Mouse (Mus musculus): ENCODE results near the gene Smtn.

Smtn gene

GRCm38 (mm10) chr11:3578050-3578725 is 37.8 kb upstream of the Smtn start:
- Histone ChIP-seq H3K9me3 (ENCODE audit: low read length) (no peaks in the 10 kb centered on the region), H3K4me1 (replicated peaks; ENCODE audit: low read depth, low read length) (peaks cover 37% of the 10 kb centered on the region), H3K27me3 (ENCODE audit: insufficient read depth, low read length) (no peaks in the 10 kb centered on the region; the same call in 1 of the 2 replicates), H3K4me3 (replicated peaks; ENCODE audit: low read length) (no peak overlapping the region), H3K36me3 (ENCODE audit: insufficient read depth, low read length) (no peaks in the 10 kb centered on the region)
- TF ChIP-seq CTCF (conservative IDR thresholded peaks at IDR 0.05; ENCODE audit: low read length) (no peak), NANOG (IDR thresholded peaks at IDR 0.05; ENCODE audit: borderline replicate concordance, low read length) (no peak), POU5F1 (IDR thresholded peaks at IDR 0.05; ENCODE audit: borderline replicate concordance, low read length) (no peak)

- H3K27me3 ChIP-seq (ENCODE audit: insufficient read depth, low read length), result no peaks in the 10 kb centered on the region; the same call in 1 of the 2 replicates
- no peak overlapping the region for H3K4me3 ChIP-seq (replicated peaks; ENCODE audit: low read length)
- no peak for TF ChIP-seq POU5F1 (IDR thresholded peaks at IDR 0.05; ENCODE audit: borderline replicate concordance, low read length)
- no peak for TF ChIP-seq CTCF (conservative IDR thresholded peaks at IDR 0.05; ENCODE audit: low read length)
- no peak for TF ChIP-seq NANOG (IDR thresholded peaks at IDR 0.05; ENCODE audit: borderline replicate concordance, low read length)
- H3K9me3 ChIP-seq (ENCODE audit: low read length), result no peaks in the 10 kb centered on the region
- H3K36me3 ChIP-seq (ENCODE audit: insufficient read depth, low read length), result no peaks in the 10 kb centered on the region
- H3K4me1 ChIP-seq (replicated peaks; ENCODE audit: low read depth, low read length), result peaks cover 54% of the 10 kb centered on the region
These were observed 34.8 kb upstream of the Smtn start for GRCm38 (mm10) chr11:3575238-3575637.

- no peaks in the 10 kb centered on the region for H3K27me3 ChIP-seq (ENCODE audit: insufficient read depth, low read length)
- no peaks in the 10 kb centered on the region for H3K36me3 ChIP-seq (ENCODE audit: insufficient read depth, low read length)
- H3K4me1 ChIP-seq (replicated peaks; ENCODE audit: low read depth, low read length), result peaks cover 49% of the 10 kb centered on the region
- H3K4me3 ChIP-seq (replicated peaks; ENCODE audit: low read length), result no peak overlapping the region
- H3K9me3 ChIP-seq (ENCODE audit: low read length), result no peaks in the 10 kb centered on the region
- no peak for TF ChIP-seq CTCF (conservative IDR thresholded peaks at IDR 0.05; ENCODE audit: low read length)
- no peak for TF ChIP-seq POU5F1 (IDR thresholded peaks at IDR 0.05; ENCODE audit: borderline replicate concordance, low read length)
- TF ChIP-seq NANOG (IDR thresholded peaks at IDR 0.05; ENCODE audit: borderline replicate concordance, low read length), result no peak
These were observed 32.7 kb upstream of the Smtn start for GRCm38 (mm10) chr11:3573092-3573491.

- Histone ChIP-seq H3K4me1 (replicated peaks; ENCODE audit: low read depth, low read length) (peaks cover 41% of the 10 kb centered on the region), H3K27me3 (ENCODE audit: insufficient read depth, low read length) (no peaks in the 10 kb centered on the region), H3K9me3 (ENCODE audit: low read length) (peaks cover under 1% of the 10 kb centered on the region; the same call in 1 of the 2 replicates), H3K36me3 (ENCODE audit: insufficient read depth, low read length) (no peaks in the 10 kb centered on the region), H3K4me3 (replicated peaks; ENCODE audit: low read length) (no peak overlapping the region)
- TF ChIP-seq POU5F1 (IDR thresholded peaks at IDR 0.05; ENCODE audit: borderline replicate concordance, low read length) (no peak), CTCF (conservative IDR thresholded peaks at IDR 0.05; ENCODE audit: low read length) (no peak), NANOG (IDR thresholded peaks at IDR 0.05; ENCODE audit: borderline replicate concordance, low read length) (no peak)
These were observed 31.8 kb upstream of the Smtn start for GRCm38 (mm10) chr11:3572181-3572580.

- TF ChIP-seq NANOG (IDR thresholded peaks at IDR 0.05; ENCODE audit: borderline replicate concordance, low read length) (no peak), CTCF (conservative IDR thresholded peaks at IDR 0.05; ENCODE audit: low read length) (no peak), POU5F1 (IDR thresholded peaks at IDR 0.05; ENCODE audit: borderline replicate concordance, low read length) (no peak)
- Histone ChIP-seq H3K36me3 (ENCODE audit: insufficient read depth, low read length) (no peaks in the 10 kb centered on the region), H3K9me3 (ENCODE audit: low read length) (peaks cover 8% of the 10 kb centered on the region; the same call in 1 of the 2 replicates), H3K4me3 (replicated peaks; ENCODE audit: low read length) (no peak overlapping the region), H3K27me3 (ENCODE audit: insufficient read depth, low read length) (no peaks in the 10 kb centered on the region), H3K4me1 (replicated peaks; ENCODE audit: low read depth, low read length) (peaks cover 36% of the 10 kb centered on the region)
These were observed 29.9 kb upstream of the Smtn start for GRCm38 (mm10) chr11:3570321-3570720.

- Histone ChIP-seq H3K4me1 (replicated peaks; ENCODE audit: low read depth, low read length) (peaks cover 14% of the 10 kb centered on the region), H3K9me3 (ENCODE audit: low read length) (peaks cover 8% of the 10 kb centered on the region; the same call in 1 of the 2 replicates), H3K36me3 (ENCODE audit: insufficient read depth, low read length) (no peaks in the 10 kb centered on the region), H3K27me3 (ENCODE audit: insufficient read depth, low read length) (no peaks in the 10 kb centered on the region), H3K4me3 (replicated peaks; ENCODE audit: low read length) (no peak overlapping the region)
- no peak for TF ChIP-seq NANOG (IDR thresholded peaks at IDR 0.05; ENCODE audit: borderline replicate concordance, low read length)
- TF ChIP-seq CTCF (conservative IDR thresholded peaks at IDR 0.05; ENCODE audit: low read length), result no peak
- no peak for TF ChIP-seq POU5F1 (IDR thresholded peaks at IDR 0.05; ENCODE audit: borderline replicate concordance, low read length)
These were observed 27.5 kb upstream of the Smtn start for GRCm38 (mm10) chr11:3567896-3568295.

- H3K36me3 ChIP-seq (ENCODE audit: insufficient read depth, low read length), result no peaks in the 10 kb centered on the region
- H3K27me3 ChIP-seq (ENCODE audit: insufficient read depth, low read length), result no peaks in the 10 kb centered on the region
- peaks cover 8% of the 10 kb centered on the region; the same call in 1 of the 2 replicates for H3K9me3 ChIP-seq (ENCODE audit: low read length)
- no peak for TF ChIP-seq CTCF (conservative IDR thresholded peaks at IDR 0.05; ENCODE audit: low read length)
- no peak overlapping the region for H3K4me3 ChIP-seq (replicated peaks; ENCODE audit: low read length)
- H3K4me1 ChIP-seq (replicated peaks; ENCODE audit: low read depth, low read length), result no peaks in the 10 kb centered on the region
These were observed 25.6 kb upstream of the Smtn start for GRCm38 (mm10) chr11:3566018-3566417.

- Histone ChIP-seq H3K27me3 (ENCODE audit: insufficient read depth, low read length) (no peaks in the 10 kb centered on the region), H3K36me3 (ENCODE audit: insufficient read depth, low read length) (no peaks in the 10 kb centered on the region), H3K4me3 (replicated peaks; ENCODE audit: low read length) (no peak overlapping the region), H3K4me1 (replicated peaks; ENCODE audit: low read depth, low read length) (no peaks in the 10 kb centered on the region), H3K9me3 (ENCODE audit: low read length) (peaks cover 8% of the 10 kb centered on the region; the same call in 1 of the 2 replicates)
- TF ChIP-seq CTCF (conservative IDR thresholded peaks at IDR 0.05; ENCODE audit: low read length) (no peak), NANOG (IDR thresholded peaks at IDR 0.05; ENCODE audit: borderline replicate concordance, low read length) (no peak), POU5F1 (IDR thresholded peaks at IDR 0.05; ENCODE audit: borderline replicate concordance, low read length) (no peak)
These were observed 24.0 kb upstream of the Smtn start for GRCm38 (mm10) chr11:3564451-3564850.

- Histone ChIP-seq H3K4me1 (replicated peaks; ENCODE audit: low read depth, low read length) (no peaks in the 10 kb centered on the region), H3K27me3 (ENCODE audit: insufficient read depth, low read length) (no peaks in the 10 kb centered on the region)
- TF ChIP-seq CTCF (conservative IDR thresholded peaks at IDR 0.05; ENCODE audit: low read length) (no peak), NANOG (IDR thresholded peaks at IDR 0.05; ENCODE audit: borderline replicate concordance, low read length) (no peak), POU5F1 (IDR thresholded peaks at IDR 0.05; ENCODE audit: borderline replicate concordance, low read length) (no peak)
These were observed 23.4 kb upstream of the Smtn start for GRCm38 (mm10) chr11:3563853-3564252.

More at GRCm38 (mm10) chr11:3563853-3564252, 23.4 kb upstream of the Smtn start:
- Histone ChIP-seq H3K9me3 (ENCODE audit: low read length) (peaks cover 8% of the 10 kb centered on the region; the same call in 1 of the 2 replicates), H3K36me3 (ENCODE audit: insufficient read depth, low read length) (no peaks in the 10 kb centered on the region), H3K4me3 (replicated peaks; ENCODE audit: low read length) (no peak overlapping the region)

All from E14TG2a.4 (cell line).